Mouse (Mus musculus) midbrain, embryonic 14.5 days (tissue): ENCODE results near the gene Prrt1. TPM values are rescaled to one million over a fixed set of nuclear protein-coding genes. Genes with fewer than 3 reads are reported as not detected.

Source experiments
- ATAC-seq: fragments of 200-750 bp; cut with Nextera tagmentation; 2 replicates; pipeline ENCODE4 v1.8.0; 2017; ENCODE audit warnings: moderate number of reproducible peaks, moderate library complexity; ENCODE audit not compliant: low FRiP score, low TSS enrichment
- DNase-seq: peaks from one replicate; pipeline ENCODE4 v3.0.0-alpha.2; 2015
- H3K27ac ChIP-seq: fragments of 300-500 bp; sonication (generic); replicated peaks from 2 replicates; pipeline ENCODE4 v1.5.1; 2014; ENCODE audit warnings: mild to moderate bottlenecking, low read depth, low read length, moderate library complexity
- H3K27me3 ChIP-seq: fragments of 300-500 bp; sonication (generic); 2 replicates; pipeline ENCODE4 v1.6.1; 2014; ENCODE audit warnings: low read length, control low read depth, mixed read lengths; ENCODE audit not compliant: control insufficient read depth, insufficient read depth
- H3K36me3 ChIP-seq: fragments of 300-500 bp; sonication (generic); 2 replicates; pipeline ENCODE4 v1.6.1; 2014; ENCODE audit warnings: low read length, control low read depth; ENCODE audit not compliant: control insufficient read depth, insufficient read depth
- H3K4me1 ChIP-seq: fragments of 300-500 bp; sonication (generic); 2 replicates; pipeline ENCODE4 v1.6.1; 2014; ENCODE audit warnings: mild to moderate bottlenecking, antibody characterized with exemption, low read length, control low read depth; ENCODE audit not compliant: control insufficient read depth, insufficient read depth
- H3K4me2 ChIP-seq: fragments of 300-500 bp; sonication (generic); 2 replicates; pipeline ENCODE4 v1.6.1; 2014; ENCODE audit warnings: mild to moderate bottlenecking, low read length, moderate library complexity
- H3K4me3 ChIP-seq: fragments of 300-500 bp; sonication (generic); replicated peaks from 2 replicates; pipeline ENCODE4 v1.5.1; 2014; ENCODE audit warnings: low read depth, low read length
- H3K9ac ChIP-seq: fragments of 300-500 bp; sonication (generic); replicated peaks from 2 replicates; pipeline ENCODE4 v1.6.1; 2014; ENCODE audit warnings: mild to moderate bottlenecking, low read length, moderate library complexity
- H3K9me3 ChIP-seq: fragments of 300-500 bp; sonication (generic); 2 replicates; pipeline ENCODE4 v1.6.1; 2016; ENCODE audit warnings: low read length, control low read depth, mixed read lengths; ENCODE audit not compliant: control insufficient read depth
- WGBS: fragments of 180-500 bp; shearing (Covaris S2); extraction: QIAGEN DNeasy Blood & Tissue Kit; methylation state at CpG from one replicate; pipeline ENCODE4 v1.1.7; 2014; 5-methylcytosine and 5-hydroxymethylcytosine counted together
- polyA plus RNA-seq: library from polyadenylated mRNA; unstranded; fragments of >200 nt; fragmentation: Nextera tagmentation; extraction: Ambion mirVana; gene quantifications from 2 replicates; pipeline ENCODE4 v1.2.1, GENCODE M21; 2014

Gene Prrt1
- polyA plus RNA-seq, 1 experiment from 2014 or later: 12.4 TPM

DNA sequence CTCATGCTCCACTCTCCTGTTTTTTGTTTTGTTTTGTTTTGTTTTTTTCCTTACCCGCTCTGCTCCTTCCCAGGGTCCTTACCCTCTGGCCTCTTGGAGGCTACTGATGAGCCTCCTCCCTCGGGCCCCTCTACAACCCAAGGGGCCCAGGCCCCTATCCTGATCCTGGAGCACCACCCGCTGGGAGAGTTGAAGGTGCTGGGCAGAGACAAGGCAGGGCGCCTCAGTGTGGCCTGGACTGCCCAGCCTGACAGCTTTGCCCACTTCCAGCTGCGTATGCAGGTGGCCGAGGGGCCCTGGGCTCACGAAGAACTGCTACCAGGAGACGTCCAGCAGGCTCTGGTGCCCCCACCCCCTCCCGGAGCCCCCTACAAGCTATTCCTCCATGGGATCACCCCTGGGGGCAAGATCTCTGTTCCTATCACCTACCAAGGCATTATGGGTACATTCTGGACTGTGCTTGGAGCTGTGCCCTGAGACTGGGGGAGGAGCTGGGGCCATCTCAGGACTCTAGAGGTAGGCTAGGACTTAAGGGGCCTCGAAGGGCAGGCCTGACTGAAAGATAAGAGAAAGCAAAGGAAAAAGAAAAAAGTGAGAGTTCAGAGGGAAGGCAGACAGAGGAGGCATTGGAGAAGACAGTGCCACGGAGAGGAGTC, 52.7 kb downstream of the Prrt1 start:
- Histone ChIP-seq H3K27me3 (no peaks in the 10 kb centered on the region), H3K9ac (no peak overlapping the region), H3K36me3 (no peaks in the 10 kb centered on the region), H3K4me3 (no peak overlapping the region), H3K4me1 (no peaks in the 10 kb centered on the region), H3K9me3 (no peaks in the 10 kb centered on the region), H3K4me2 (no peak overlapping the region), H3K27ac (no peak overlapping the region)
- ATAC-seq: no peak
- WGBS: 68% methylated on average over 11 of the region's 11 CpGs
- no peak for DNase-seq

Other genes with a start within 250 kb of the Prrt1 start
- gene BC051142, start 230.7 kb upstream of the Prrt1 start, polyA plus RNA-seq: 5.8 and 6.2 TPM in 2 replicates
- not detected in 2 replicates for gene Btnl4, start 152.2 kb upstream of the Prrt1 start, polyA plus RNA-seq
- not detected in 2 replicates for gene Btnl6, start 112.2 kb upstream of the Prrt1 start, polyA plus RNA-seq
- 9.9 and 10.3 TPM in 2 replicates for gene Notch4, start 65.3 kb upstream of the Prrt1 start, polyA plus RNA-seq
- 2.3 and 4.3 TPM in 2 replicates for gene Gpsm3, start 39.7 kb upstream of the Prrt1 start, polyA plus RNA-seq
- 12.8 and 13.5 TPM in 2 replicates for gene Pbx2, start 38.3 kb upstream of the Prrt1 start, polyA plus RNA-seq
- gene Ager, start 31.7 kb upstream of the Prrt1 start, polyA plus RNA-seq: 1.2 and 1.4 TPM in 2 replicates
- 223 and 269 TPM in 2 replicates for gene Rnf5, start 25.8 kb upstream of the Prrt1 start, polyA plus RNA-seq
- gene Agpat1, start 25.3 kb upstream of the Prrt1 start, polyA plus RNA-seq: 122 and 123 TPM in 2 replicates
- gene Egfl8, start 13.6 kb upstream of the Prrt1 start, polyA plus RNA-seq: 6.7 and 9.5 TPM in 2 replicates
- gene Ppt2, start 1.0 kb upstream of the Prrt1 start, polyA plus RNA-seq: 23.4 and 25.5 TPM in 2 replicates
- gene Fkbpl, start 15.2 kb downstream of the Prrt1 start, polyA plus RNA-seq: 11.2 and 14.5 TPM in 2 replicates
- gene Atf6b, start 17.6 kb downstream of the Prrt1 start, polyA plus RNA-seq: 97.1 TPM in 2 replicates
- 0.13 and 0.24 TPM in 2 replicates for gene Tnxb, start 41.0 kb downstream of the Prrt1 start, polyA plus RNA-seq
- 0.09 TPM in 1 of 2 replicates, not detected in the other for gene C4b, start 114.3 kb downstream of the Prrt1 start, polyA plus RNA-seq
- not detected in 2 replicates for gene Cyp21a1, start 175.0 kb downstream of the Prrt1 start, polyA plus RNA-seq
- 32.1 and 39.3 TPM in 2 replicates for gene Stk19, start 207.4 kb downstream of the Prrt1 start, polyA plus RNA-seq
- gene Dxo, start 207.5 kb downstream of the Prrt1 start, polyA plus RNA-seq: 66.6 and 68.6 TPM in 2 replicates
- gene Skiv2l, start 220.7 kb downstream of the Prrt1 start, polyA plus RNA-seq: 47.7 and 55.5 TPM in 2 replicates
- gene Nelfe, start 220.9 kb downstream of the Prrt1 start, polyA plus RNA-seq: 75.5 and 85.3 TPM in 2 replicates
- 1.8 and 3.0 TPM in 2 replicates for gene Cfb, start 233.0 kb downstream of the Prrt1 start, polyA plus RNA-seq
- 3.0 and 6.8 TPM in 2 replicates for gene Zbtb12, start 249.9 kb downstream of the Prrt1 start, polyA plus RNA-seq